Mouse (Mus musculus) myocyte (in vitro differentiated cells): ENCODE results near the gene Pkp1. TPM values are rescaled to one million over a fixed set of nuclear protein-coding genes. Genes with fewer than 3 reads are reported as not detected.

Experiments used
- H3K27me3 ChIP-seq: one replicate; pipeline ENCODE4 v1.6.1; 2011; ENCODE audit not compliant: control insufficient read depth, insufficient read depth, insufficient read length
- H3K36me3 ChIP-seq: one replicate; pipeline ENCODE4 v1.6.1; 2011; ENCODE audit not compliant: control insufficient read depth, insufficient read depth
- H3K4me2 ChIP-seq: one replicate; pipeline ENCODE4 v1.6.1; 2011; ENCODE audit warnings: low read depth, control low read depth
- H3K4me3 ChIP-seq: one replicate; pipeline ENCODE4 v1.5.1; 2011; ENCODE audit warnings: mild to moderate bottlenecking, control low read depth, moderate library complexity
- H3K79me2 ChIP-seq: one replicate; pipeline ENCODE4 v1.6.1; 2011; ENCODE audit not compliant: control insufficient read depth, insufficient read depth
- H3ac ChIP-seq: one replicate; pipeline ENCODE4 v1.6.1; 2011; ENCODE audit not compliant: control insufficient read depth, insufficient read length
- CEBPB ChIP-seq: IDR thresholded peaks from 2 replicates; pipeline ENCODE4 v1.6.1; 2011; ENCODE audit warnings: mild to moderate bottlenecking, moderate library complexity; ENCODE audit not compliant: poor library complexity, insufficient read depth, severe bottlenecking
- E2F4 ChIP-seq: IDR thresholded peaks from one replicate; pipeline ENCODE4 v1.6.1; 2011; ENCODE audit warnings: mild to moderate bottlenecking, control low read depth, moderate library complexity; ENCODE audit not compliant: insufficient read depth
- MAX ChIP-seq: IDR thresholded peaks from one replicate; pipeline ENCODE4 v1.6.1; 2011; ENCODE audit warnings: low read depth, mild to moderate bottlenecking, control low read depth
- MYOD1 ChIP-seq, 3 experiments: IDR thresholded peaks; one replicate each; pipeline ENCODE4 v1.6.1; 2011; ENCODE audit warnings: control low read depth in 2 of 3, low read depth in 2 of 3, mild to moderate bottlenecking in 2 of 3, moderate library complexity in 1 of 3; ENCODE audit not compliant: insufficient read length in 2 of 3, control insufficient read depth in 1 of 3
- MYOG ChIP-seq, 3 experiments: IDR thresholded peaks; one replicate each; pipeline ENCODE4 v1.6.1; 2011; ENCODE audit warnings: control low read depth in 2 of 3, low read depth in 2 of 3, mild to moderate bottlenecking in 2 of 3; ENCODE audit not compliant: insufficient read length in 2 of 3, control insufficient read depth in 1 of 3, insufficient read depth in 1 of 3
- POLR2A ChIP-seq: IDR thresholded peaks from one replicate; pipeline ENCODE4 v1.6.1; 2011; ENCODE audit warnings: low read depth, mild to moderate bottlenecking, control low read depth, moderate library complexity; ENCODE audit not compliant: insufficient read length
- POLR2AphosphoS2 ChIP-seq: IDR thresholded peaks from one replicate; pipeline ENCODE4 v1.6.1; 2011; ENCODE audit warnings: low read depth, control low read depth; ENCODE audit not compliant: insufficient read length
- REST ChIP-seq: IDR thresholded peaks from one replicate; pipeline ENCODE4 v1.6.1; 2011; ENCODE audit warnings: mild to moderate bottlenecking, control low read depth, moderate library complexity; ENCODE audit not compliant: insufficient read depth, insufficient read length
- SRF ChIP-seq: IDR thresholded peaks from one replicate; pipeline ENCODE4 v1.6.1; 2011; ENCODE audit warnings: low read depth; ENCODE audit not compliant: control insufficient read depth, insufficient read length
- TCF12 ChIP-seq: IDR thresholded peaks from one replicate; pipeline ENCODE4 v1.6.1; 2011; ENCODE audit warnings: mild to moderate bottlenecking, control low read depth; ENCODE audit not compliant: poor library complexity, insufficient read depth, severe bottlenecking
- TCF3 ChIP-seq: IDR thresholded peaks from one replicate; pipeline ENCODE4 v1.6.1; 2011; ENCODE audit warnings: low read depth, control low read depth; ENCODE audit not compliant: insufficient read length
- USF1 ChIP-seq: IDR thresholded peaks from one replicate; pipeline ENCODE4 v1.6.1; 2011; ENCODE audit warnings: low read depth, mild to moderate bottlenecking, control low read depth, moderate library complexity
- polyA plus RNA-seq: library from polyadenylated mRNA; unstranded; fragments of >200 nt; fragmentation: generic; extraction: Trizol; gene quantifications from one replicate; pipeline ENCODE4 v1.2.1, GENCODE M21; 2012; ENCODE audit warnings: missing spikeins

The Pkp1 gene
- polyA plus RNA-seq, 1 experiment: 74.8 TPM

DNA sequence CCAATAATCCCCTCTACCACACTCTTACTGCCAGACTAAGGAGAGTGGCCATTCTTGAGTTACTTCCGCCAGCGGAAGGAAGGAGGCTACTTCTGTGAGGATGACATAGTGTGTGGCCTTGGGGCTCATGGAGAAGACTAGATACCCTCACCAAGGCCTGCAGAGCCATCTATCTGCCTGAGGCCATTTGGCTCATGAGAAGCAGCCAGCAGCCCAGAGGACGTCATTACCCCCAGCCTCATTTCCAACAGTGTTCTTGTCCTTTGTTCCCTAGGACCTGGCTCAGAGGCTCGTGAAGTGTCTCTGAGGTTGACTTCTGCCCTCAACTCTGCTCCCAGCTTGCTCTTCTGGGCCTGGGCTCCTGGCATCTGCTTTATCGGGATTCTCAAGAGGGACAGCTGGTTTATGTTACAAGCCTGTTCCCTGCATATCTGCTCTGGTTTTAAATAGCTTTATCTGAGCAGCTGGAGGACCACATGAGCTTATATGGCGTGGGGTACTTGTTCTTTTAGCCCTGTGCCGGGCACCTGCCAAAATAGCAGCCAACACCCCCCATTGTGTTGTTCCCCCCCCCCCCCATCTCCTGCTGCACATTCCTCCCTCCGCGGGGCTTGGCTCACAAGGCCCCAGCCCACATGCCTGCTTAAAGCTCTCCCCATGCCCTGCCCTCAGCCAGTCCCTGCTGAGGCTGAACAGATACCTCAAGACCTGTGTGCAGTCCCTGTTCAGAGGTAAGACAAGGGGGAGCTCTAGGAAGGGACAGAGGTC, 83.1 kb downstream of the Pkp1 start, which contains the start of gene Tnnt2:
Gene Tnnt2, plus strand, starts transcription at position 639 of the 768 bp plus-strand sequence.
- no peak within 1 kb of the TSS for H3ac ChIP-seq
- H3K36me3 ChIP-seq: peaks cover 15% of the 10 kb centered on the region
- TF ChIP-seq MYOG (IDR thresholded peaks at IDR 0.05; ENCODE audit: control insufficient read depth in 1 of 3, insufficient read depth in 1 of 3, insufficient read length in 2 of 3, low read depth in 2 of 3) (peak in 2 of 3 experiments; percentile 1 to 98), REST (no peak), SRF (peak; percentile 94), TCF12 (peak; percentile 87), MAX (no peak), MYOD1 (IDR thresholded peaks at IDR 0.05; ENCODE audit: control insufficient read depth in 1 of 3, insufficient read length in 2 of 3, low read depth in 2 of 3) (peak; percentile 39 to 85 (median 67)), E2F4 (no peak), POLR2AphosphoS2 (peak; percentile 94), TCF3 (peak; percentile 57), CEBPB (no peak), USF1 (no peak), POLR2A (peak; percentile 91)
- H3K27me3 ChIP-seq: no peaks in the 10 kb centered on the region
- peak within 1 kb of the TSS; percentile 42 for H3K4me3 ChIP-seq
- H3K79me2 ChIP-seq: peaks cover 36% of the 10 kb centered on the region
- peak within 1 kb of the TSS; percentile 89 for H3K4me2 ChIP-seq

DNA sequence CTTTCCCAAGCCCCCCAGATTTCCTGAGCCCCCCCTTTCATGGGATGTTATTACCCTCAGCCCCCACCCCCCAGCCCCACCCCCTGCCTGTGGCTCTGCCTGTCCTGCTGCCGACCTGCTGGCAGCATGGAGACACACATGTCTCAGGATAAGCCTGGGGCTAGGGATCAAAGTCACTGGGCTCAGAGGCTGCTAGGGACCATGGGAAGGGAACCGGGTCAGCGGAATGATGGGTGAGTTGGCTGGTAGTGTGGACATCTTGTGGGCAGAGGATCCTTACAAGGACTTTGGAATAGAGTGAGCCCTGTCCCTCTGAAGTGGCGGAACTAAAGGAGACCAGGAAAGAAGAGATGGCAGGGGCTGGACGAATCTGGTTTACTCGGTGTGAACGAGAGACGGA, 84.0 kb downstream of the Pkp1 start:
- no peak for TF ChIP-seq SRF
- peak in 1 of 3 experiments; percentile 20 for TF ChIP-seq MYOG (IDR thresholded peaks at IDR 0.05; ENCODE audit: control insufficient read depth in 1 of 3, insufficient read depth in 1 of 3, insufficient read length in 2 of 3, low read depth in 2 of 3)
- Histone ChIP-seq H3K4me3 (no peak overlapping the region), H3K79me2 (peaks cover 36% of the 10 kb centered on the region), H3K36me3 (peaks cover 6% of the 10 kb centered on the region), H3K27me3 (no peaks in the 10 kb centered on the region), H3ac (no peak overlapping the region), H3K4me2 (peak overlapping the region; percentile 49)

DNA sequence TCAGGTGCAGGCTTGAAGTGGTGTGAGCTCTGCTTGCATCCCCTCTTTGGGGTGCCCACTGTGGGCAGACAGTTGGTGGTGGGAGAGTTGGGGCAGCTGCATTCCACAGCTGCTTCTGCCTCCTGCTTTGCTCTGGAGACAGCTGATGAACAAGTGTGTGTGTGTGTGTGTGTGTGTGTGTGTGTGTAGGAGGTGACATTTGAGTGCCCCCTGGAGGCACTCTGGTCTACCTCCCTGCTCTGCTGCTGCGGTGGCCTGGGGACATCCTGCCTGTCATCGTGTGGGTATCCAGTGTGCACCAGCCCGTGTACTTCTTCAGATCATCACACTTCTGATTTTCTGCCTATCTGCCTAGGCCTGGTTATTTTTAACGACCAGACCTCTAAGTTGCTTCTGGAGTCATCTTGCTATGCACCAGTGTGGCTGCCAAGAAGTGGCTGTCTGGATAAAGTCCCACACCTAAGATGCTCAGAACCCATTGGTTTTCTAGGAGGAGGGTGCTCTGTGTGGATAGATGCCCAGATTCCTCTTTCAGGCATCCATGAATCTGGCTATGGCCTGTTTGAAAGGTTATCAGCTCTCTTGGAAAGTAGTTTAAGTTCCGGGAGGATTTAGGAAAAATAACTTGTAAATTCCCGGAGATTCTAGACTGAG, 84.7 kb downstream of the Pkp1 start:
- TF ChIP-seq MYOG (IDR thresholded peaks at IDR 0.05; ENCODE audit: control insufficient read depth in 1 of 3, insufficient read depth in 1 of 3, insufficient read length in 2 of 3, low read depth in 2 of 3) (peak; percentile 99 to 100 (median 100)), CEBPB (no peak), USF1 (no peak), MAX (no peak), POLR2AphosphoS2 (no peak), E2F4 (no peak), REST (no peak), TCF3 (peak; percentile 100), TCF12 (peak; percentile 100), MYOD1 (IDR thresholded peaks at IDR 0.05; ENCODE audit: control insufficient read depth in 1 of 3, insufficient read length in 2 of 3, low read depth in 2 of 3) (peak; percentile 91 to 99 (median 99)), POLR2A (no peak), SRF (no peak)
- H3K4me2 ChIP-seq: peak overlapping the region; percentile 18
- H3K79me2 ChIP-seq: peaks cover 30% of the 10 kb centered on the region
- no peaks in the 10 kb centered on the region for H3K27me3 ChIP-seq
- H3K36me3 ChIP-seq: peaks cover under 1% of the 10 kb centered on the region
- no peak overlapping the region for H3K4me3 ChIP-seq
- no peak overlapping the region for H3ac ChIP-seq

DNA sequence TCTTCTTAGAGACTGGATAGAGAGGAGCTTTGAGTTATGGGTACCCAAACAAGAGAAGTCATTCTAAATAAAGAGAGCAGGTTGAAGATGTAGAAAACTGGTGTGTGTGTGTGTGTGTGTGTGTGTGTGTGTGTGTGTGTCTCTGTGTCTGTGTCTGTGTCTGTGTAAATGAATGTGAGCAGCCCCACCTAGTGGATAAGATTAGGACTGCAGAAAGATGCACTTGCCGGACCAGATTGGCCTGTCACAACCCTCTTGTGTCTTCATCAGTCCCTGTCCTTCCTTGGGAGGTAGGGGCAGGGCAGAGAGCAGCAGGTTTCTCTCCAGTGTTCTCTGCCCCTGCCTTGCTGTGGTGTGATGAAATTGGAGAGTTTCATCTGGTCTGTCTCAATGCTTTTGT, 90.1 kb downstream of the Pkp1 start:
- Histone ChIP-seq H3K4me2 (no peak overlapping the region), H3ac (no peak overlapping the region)

More for the DNA sequence above, 90.1 kb downstream of the Pkp1 start:
- Histone ChIP-seq H3K79me2 (no peaks in the 10 kb centered on the region), H3K36me3 (no peaks in the 10 kb centered on the region), H3K4me3 (no peak overlapping the region), H3K27me3 (no peaks in the 10 kb centered on the region)
- no peak for TF ChIP-seq USF1
- no peak for TF ChIP-seq MYOG (IDR thresholded peaks at IDR 0.05; ENCODE audit: control insufficient read depth in 1 of 3, insufficient read depth in 1 of 3, insufficient read length in 2 of 3, low read depth in 2 of 3)
- TF ChIP-seq POLR2A: no peak
- no peak for TF ChIP-seq TCF12
- no peak for TF ChIP-seq REST
- TF ChIP-seq MYOD1 (IDR thresholded peaks at IDR 0.05; ENCODE audit: control insufficient read depth in 1 of 3, insufficient read length in 2 of 3, low read depth in 2 of 3): no peak
- TF ChIP-seq TCF3: no peak
- no peak for TF ChIP-seq MAX
- TF ChIP-seq CEBPB: no peak
- no peak for TF ChIP-seq E2F4
- no peak for TF ChIP-seq SRF
- no peak for TF ChIP-seq POLR2AphosphoS2
